Mouse (Mus musculus) ES-Bruce4 (cell line): ENCODE results near the gene Nol7.

ENCODE experiments used
- CTCF ChIP-seq: IDR thresholded peaks from one replicate; pipeline ENCODE4 v1.8.1; 2011; ENCODE audit warnings: low read depth, low read length
- EP300 ChIP-seq: IDR thresholded peaks from 2 replicates; pipeline ENCODE4 v1.6.1; 2011; ENCODE audit warnings: low read depth, low read length; ENCODE audit not compliant: insufficient read depth
- POLR2A ChIP-seq: IDR thresholded peaks from one replicate; pipeline ENCODE4 v1.8.1; 2011; ENCODE audit warnings: low read length; ENCODE audit not compliant: insufficient read depth

DNA sequence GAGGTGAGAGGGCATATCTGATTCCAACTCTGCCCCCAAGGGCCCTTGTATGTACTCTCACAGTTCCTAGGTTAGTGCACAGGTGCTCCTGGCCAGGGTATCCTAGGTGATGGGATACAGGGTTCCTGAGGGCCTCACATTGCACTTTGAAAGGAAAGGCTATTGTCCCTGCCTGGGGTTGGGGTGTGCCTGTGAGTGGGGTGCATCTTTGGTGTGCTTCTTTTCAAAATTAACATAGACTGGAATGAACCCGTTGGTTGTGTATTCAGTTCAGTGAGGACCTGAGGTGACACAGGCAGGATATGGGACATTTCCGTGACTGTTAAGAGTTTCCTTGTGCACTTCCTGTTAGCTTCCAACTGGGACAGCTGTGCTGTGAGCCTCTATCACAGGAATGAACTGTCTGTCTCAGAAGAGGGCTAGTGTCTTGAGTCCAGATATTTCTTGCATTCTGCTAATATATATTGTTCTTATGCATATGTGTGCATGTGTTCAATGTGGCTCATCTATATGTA lies 23.2 kb upstream of the Nol7 start:
- TF ChIP-seq CTCF = no peak
- TF ChIP-seq EP300 = no peak
- no peak for TF ChIP-seq POLR2A
